Mouse (Mus musculus): ENCODE measurements around the gene Actr1a. TPM values are rescaled to one million over a fixed set of nuclear protein-coding genes. Genes with fewer than 3 reads are reported as not detected.

Gene Actr1a
- total RNA-seq, 2 experiments from 2014 or later = 59.8 to 61.0 TPM

DNA sequence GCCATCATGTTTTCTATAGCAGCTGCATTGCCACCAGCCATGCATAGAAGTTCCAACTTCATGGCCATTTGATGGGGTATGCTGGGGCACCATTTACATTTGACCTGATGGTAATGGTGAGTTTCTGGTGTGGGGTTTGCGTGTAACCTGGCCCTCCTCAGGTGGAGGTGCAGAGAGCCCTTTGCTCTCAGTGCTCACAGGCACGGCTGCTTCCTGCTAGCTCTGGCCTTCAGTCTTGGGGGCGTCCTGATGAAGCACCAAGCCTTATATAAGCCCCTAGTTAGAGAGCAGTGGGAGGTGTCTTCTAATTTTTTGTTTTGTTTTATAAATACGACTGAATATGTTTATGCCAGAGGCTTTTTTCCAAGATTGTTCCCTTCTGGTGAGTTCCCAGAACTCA, 22.5 kb upstream of the Actr1a start:
- DNase-seq = no peak
- no peak for TF ChIP-seq CTCF (IDR thresholded peaks at IDR 0.05)
- H3K4me3 ChIP-seq = no peak overlapping the region
- intact Hi-C loops (cut with DNase I) = no loop called here
- H3K27ac ChIP-seq = no peak overlapping the region

DNA sequence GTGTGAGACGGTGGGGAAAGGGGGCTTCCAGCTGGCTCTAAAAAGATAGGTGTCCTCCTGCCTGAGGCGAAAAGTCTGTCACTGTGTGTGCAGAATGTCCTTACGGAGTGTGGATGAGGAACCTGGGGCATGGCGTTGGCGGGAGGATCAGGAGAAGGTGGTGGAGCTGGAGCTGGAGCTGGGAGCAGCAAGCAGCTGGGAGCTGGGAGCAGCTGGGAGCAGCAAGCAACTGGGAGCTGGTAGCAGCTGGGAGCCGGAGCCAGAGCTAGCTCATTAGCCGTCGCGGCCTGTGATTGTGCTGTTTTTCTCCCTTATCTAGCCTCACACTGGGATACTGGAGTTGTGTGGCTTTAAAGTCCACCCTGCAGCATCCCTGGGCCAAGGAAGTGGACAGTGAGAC, 20.7 kb upstream of the Actr1a start:
- intact Hi-C loops (cut with DNase I) = no loop called here
- no peak for TF ChIP-seq CTCF (IDR thresholded peaks at IDR 0.05)
- H3K27ac ChIP-seq = no peak overlapping the region

DNA sequence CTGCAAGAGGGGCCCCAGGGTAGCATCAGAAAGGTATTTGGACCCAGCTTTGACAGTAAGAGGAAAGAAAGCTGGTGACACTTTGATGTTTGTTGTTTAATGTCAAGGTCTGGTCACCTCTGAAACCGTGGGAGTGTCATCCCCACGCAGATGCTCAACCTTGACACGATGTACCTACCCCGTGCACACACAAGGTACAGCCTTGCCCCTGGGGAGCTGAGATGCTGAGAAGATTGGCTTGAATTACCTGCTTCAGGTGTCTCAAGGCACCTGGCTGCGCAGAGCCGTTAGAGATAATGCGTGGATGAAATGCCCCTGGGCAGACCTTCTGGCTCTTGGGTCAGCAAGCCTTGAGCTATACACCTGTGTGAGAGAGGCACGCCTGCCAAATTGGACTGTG, 18.9 kb upstream of the Actr1a start:
- DNase-seq = no peak
- no peak for TF ChIP-seq CTCF (IDR thresholded peaks at IDR 0.05)
- intact Hi-C loops (cut with DNase I) = no loop called here
- Histone ChIP-seq H3K27ac (no peak overlapping the region), H3K4me3 (no peak overlapping the region)

More for the DNA sequence above, 20.7 kb upstream of the Actr1a start:
- DNase-seq = no peak
- H3K4me3 ChIP-seq = no peak overlapping the region

DNA sequence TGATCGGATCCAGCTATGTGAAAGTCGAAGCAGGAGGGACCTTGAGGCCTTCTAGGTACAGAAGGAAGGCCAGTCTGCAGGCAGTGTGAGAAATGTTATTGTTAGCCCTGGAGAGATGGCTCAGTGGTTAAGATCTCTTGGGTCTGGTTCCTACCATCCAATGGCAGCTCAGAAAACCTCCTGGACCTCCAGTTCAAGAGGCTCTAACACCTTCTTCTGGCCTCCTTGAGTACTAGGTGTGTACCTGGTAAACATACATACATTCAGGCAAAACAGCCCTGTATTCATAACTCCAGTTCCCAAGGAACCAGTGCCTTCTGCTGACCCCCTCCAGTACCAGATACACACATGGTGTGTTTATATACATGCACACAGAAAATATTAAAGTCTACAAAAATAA, 18.4 kb upstream of the Actr1a start:
- intact Hi-C loops (cut with DNase I) = no loop called here
- TF ChIP-seq CTCF (IDR thresholded peaks at IDR 0.05) = no peak
- no peak overlapping the region for H3K27ac ChIP-seq
- no peak overlapping the region for H3K4me3 ChIP-seq
- DNase-seq = no peak

DNA sequence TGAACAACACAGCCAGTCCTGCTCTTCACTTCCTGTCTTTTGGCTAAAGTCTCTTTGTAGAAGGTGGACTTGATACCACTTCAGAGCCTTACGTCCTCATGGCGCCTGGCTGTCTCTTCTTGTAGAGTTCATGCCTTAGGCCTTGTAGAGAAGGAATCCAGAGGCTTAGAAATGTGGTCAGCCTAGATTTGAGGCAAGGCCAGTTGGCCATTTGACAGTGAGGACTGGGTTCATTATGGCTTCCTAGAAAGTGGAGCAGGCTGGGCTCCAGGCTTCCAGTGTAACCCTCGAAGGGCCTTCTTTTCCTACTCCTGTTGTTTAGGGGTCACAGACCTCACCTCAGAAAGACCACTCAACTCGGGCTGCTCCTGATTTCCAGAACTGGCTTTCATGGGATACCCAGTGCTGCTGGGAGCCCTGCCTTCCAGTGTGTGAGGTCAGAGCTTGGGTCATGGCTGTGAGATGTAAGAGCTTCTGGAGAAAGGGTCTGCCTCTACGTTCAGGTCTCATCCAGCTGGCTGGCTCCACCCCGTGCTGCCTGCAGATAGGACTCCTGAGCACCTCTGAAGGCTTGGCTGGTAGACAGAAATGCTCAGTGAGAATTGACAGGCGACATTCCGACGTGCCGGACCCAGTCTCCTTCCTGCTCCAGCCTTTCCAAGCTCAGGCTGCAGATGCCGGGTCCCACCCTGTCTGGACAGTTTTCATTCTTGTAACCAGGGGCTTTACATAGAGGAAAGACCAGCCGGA, 16.7 kb upstream of the Actr1a start:
- Histone ChIP-seq H3K27ac (no peak overlapping the region), H3K4me3 (no peak overlapping the region)
- DNase-seq = no peak
- no peak for TF ChIP-seq CTCF (IDR thresholded peaks at IDR 0.05)
- intact Hi-C loops (cut with DNase I) = no loop called here

GRCm38 (mm10) chr19:46409506-46409905, 14.0 kb upstream of the Actr1a start:
- intact Hi-C loops (cut with DNase I) = no loop called here
- DNase-seq = no peak
- no peak overlapping the region for H3K4me3 ChIP-seq
- no peak overlapping the region for H3K27ac ChIP-seq
- TF ChIP-seq CTCF (IDR thresholded peaks at IDR 0.05) = no peak

DNA sequence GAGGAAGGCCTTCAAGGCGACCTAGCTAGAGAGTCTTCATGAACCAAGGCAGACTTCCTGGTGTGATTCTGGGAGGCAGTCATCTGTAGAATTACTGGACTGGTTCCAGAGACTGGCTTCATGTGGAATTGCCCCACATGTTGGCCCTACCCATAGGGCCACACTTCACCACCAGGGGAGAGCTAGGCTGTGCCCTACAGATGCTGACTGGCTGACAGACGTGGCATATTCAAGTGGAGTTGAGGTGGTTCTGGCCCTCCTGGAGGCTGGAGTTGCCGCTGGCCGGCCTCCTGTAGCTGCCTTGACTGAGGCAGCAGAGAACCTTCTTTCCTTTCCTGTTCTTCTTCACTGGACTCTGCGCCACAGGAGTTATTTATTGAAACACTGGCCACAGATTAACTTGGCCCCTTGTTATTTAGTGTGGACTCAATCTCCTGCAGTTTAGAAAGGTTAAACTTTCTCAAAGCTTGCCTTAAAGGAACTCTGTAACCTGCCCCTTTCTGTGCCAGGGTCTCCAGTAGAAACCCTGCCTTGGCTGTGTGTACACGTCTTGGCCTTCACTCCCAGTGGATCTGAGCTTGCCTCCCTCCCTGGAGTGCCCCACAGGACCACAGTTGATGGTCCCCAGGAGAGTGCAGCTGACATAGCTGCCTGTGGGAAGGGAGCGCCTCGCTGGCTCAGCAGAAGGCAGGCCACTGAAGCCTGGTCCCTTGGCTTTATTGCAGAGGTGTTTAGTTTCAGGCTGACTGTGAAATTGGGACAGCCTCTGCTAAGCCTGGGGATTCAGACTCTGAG, 11.2 kb upstream of the Actr1a start:
- TF ChIP-seq CTCF (IDR thresholded peaks at IDR 0.05) = no peak
- Histone ChIP-seq H3K4me3 (no peak overlapping the region), H3K27ac (peak overlapping the region; percentile 9)
- DNase-seq = peak; percentile 40
- intact Hi-C loops (cut with DNase I) = no loop called here

DNA sequence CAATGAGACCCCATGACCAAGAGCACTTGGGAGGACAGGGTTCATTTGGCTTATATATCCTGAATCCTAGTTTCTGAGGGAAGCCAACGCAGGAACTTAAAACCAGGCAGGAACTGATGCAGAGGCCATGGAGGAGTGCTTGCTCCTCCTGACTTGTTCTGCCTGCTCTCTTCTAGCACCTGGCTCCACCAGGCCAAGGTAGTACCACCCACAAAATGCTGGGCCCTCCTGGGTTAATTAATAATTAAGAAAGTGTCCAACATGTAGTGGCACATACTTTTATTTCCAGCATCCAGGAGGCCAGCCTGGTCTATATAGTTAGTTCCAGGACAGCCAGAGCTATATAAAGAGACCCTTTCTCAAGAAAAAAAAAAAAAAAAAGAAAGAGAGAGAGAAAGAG, 8.5 kb upstream of the Actr1a start:
- Histone ChIP-seq H3K4me3 (no peak overlapping the region), H3K27ac (no peak overlapping the region)
- no peak for DNase-seq
- intact Hi-C loops (cut with DNase I) = no loop called here
- TF ChIP-seq CTCF (IDR thresholded peaks at IDR 0.05) = no peak

DNA sequence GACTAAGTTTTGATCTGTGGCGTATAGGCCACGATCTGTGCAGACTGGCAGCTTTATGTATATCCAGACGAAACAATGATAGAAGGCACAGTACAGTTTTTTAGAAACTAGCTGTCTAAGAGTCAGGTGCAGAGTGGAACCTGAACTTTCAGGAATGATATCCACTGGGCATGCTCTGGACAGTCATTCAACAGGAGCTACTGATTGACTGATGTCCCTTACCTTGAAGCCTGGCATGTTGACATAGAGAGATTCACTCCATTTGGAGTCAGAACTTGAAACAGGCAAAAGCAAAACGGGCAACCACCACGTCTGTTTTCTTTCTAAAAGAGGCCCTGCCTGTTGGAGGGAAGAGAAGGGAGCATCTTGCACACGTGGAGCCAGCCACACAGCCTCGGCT, 5.0 kb upstream of the Actr1a start:
- no peak for DNase-seq
- H3K27ac ChIP-seq = no peak overlapping the region
- no peak for TF ChIP-seq CTCF (IDR thresholded peaks at IDR 0.05)
- H3K4me3 ChIP-seq = no peak overlapping the region
- intact Hi-C loops (cut with DNase I) = no loop called here

DNA sequence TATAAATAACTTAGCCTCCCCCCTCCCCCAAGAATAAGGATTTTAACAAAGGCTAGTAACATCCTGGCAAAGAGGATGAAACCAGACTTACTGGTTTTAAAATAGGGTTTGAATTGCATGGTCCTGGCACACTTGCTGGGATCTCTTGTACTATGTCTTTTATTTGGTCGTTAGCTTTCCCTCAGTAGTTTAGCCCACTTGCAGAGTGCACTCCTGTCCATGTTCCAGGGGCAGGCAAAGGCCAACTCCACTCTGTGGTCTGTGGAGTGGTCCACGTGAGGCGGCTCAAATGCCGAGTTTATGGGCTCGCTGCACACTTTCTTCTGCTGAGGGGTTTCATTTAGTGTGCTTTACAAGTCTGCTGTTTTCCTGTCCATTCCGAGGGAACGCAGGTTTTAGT, 4.3 kb upstream of the Actr1a start:
- intact Hi-C loops (cut with DNase I) = no loop called here
- Histone ChIP-seq H3K27ac (no peak overlapping the region), H3K4me3 (no peak overlapping the region)
- no peak for TF ChIP-seq CTCF (IDR thresholded peaks at IDR 0.05)
- DNase-seq = no peak

GRCm38 (mm10) chr19:46399372-46399771, 3.8 kb upstream of the Actr1a start:
- Histone ChIP-seq H3K27ac (no peak overlapping the region), H3K4me3 (no peak overlapping the region)
- intact Hi-C loops (cut with DNase I) = no loop called here
- no peak for TF ChIP-seq CTCF (IDR thresholded peaks at IDR 0.05)
- DNase-seq = no peak

DNA sequence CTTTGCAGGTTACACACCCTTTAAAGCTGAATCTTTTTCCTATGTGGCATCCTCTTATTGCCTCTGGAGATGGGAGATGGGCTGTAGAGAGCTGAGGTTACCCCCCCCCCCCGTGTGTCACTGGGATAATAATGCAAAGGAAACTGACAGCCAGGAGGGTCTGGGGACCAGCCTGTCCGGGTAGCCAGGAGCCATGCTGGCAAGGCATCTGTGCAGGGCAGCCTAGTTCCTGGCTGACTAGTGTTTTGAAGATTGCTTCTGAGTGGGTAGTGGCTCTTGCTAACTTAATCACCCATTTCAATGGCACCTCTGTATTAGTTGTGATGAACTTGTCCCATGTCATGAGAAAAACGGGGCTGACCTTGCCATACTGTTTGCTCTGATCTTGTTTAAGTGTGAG, 2.9 kb upstream of the Actr1a start:
- DNase-seq = no peak
- H3K27ac ChIP-seq = no peak overlapping the region
- H3K4me3 ChIP-seq = no peak overlapping the region; the same call in 1 of the 2 replicates
- no peak for TF ChIP-seq CTCF (IDR thresholded peaks at IDR 0.05)
- intact Hi-C loops (cut with DNase I) = no loop called here

DNA sequence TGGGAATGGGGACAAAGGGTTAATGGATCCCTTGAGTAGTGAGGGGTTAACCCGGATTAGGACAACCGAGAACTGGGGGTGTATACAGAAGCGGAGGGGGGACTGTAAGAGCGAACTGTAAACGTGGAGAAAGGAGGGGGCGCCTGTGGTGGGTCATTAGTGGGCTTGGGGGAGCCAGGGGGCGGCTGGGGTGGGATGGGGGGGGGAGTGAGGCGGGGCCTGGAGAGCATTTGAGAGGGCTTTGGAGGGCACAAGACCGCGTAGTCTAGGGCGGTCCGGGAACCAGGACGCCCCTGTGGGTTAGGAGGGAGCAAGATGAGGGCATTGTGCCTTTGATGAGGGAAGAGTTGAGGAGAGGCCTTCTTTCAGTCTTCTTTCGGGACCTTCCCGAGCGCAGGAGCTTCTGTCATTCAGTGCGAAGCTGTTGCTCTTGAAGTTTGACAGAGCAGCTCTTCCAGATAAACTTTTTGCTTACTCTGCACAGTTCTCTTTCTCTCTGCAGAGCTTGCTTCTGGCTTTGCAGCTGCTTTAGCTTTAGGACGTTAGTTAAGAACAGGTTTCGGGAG, 2.0 kb upstream of the Actr1a start:
- no peak for TF ChIP-seq CTCF (IDR thresholded peaks at IDR 0.05)
- Histone ChIP-seq H3K27ac (peak overlapping the region; percentile 91), H3K4me3 (peak overlapping the region; percentile 97)
- intact Hi-C loops (cut with DNase I) = loop anchor here (1.0 to 2.0 kb wide), 2 partner anchors 47 to 55 kb away; no protein-coding TSS in a partner anchor
- no peak for DNase-seq
